Mouse (Mus musculus): Measurements from ENCODE around the gene Paf1. TPM values are rescaled to one million over a fixed set of nuclear protein-coding genes. Genes with fewer than 3 reads are reported as not detected.

Paf1 gene
- 136 TPM for polyA plus RNA-seq (2017; shearing (Covaris generic))

DNA sequence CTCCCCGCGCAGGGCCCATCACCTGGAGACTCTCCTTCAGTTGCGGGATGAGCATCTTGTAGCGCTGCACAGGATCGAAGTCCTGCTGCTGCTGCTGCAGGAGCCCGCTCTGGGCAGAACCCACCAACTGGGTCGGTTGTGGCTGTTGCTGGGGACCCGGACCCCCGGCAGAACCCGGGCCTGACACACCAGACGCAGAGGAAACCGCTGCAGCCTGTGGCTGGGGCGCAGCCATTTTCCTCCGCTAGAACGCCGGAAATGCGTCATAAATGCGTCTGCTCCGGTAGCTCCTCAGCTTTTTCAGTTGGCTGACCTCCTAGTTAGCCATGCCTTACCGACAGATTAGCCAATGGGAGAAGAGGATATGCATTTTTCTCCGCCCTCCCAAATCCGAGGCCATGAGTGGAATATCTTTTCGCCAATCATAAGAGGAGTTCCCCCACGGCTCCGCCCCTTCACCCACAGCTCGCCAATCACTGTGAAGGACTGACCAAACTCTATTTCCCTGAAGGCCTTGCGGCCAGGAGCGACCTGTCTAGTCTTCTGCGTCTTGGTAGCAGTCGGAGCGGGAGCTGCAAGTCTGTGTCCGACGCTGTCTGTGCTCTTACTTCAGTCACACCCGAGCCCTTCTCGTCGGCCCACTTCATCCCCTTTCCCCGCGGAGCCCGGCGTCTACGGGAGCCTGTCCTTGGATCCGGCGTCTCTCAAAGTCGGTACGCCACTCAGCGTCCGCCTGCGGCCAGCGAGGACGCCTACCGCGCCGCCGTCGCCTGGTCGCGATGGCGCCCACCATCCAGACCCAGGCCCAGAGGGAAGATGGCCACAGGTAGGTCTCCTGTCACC lies at the start of gene Paf1, which contains the start of gene Med29:
Paf1 (plus strand) TSS at position 523 of the 843 bp plus-strand sequence.
Med29 (minus strand) TSS at position 280 of the 843 bp plus-strand sequence.

GRCm38 (mm10) chr7:28350155-28350883 lies 42.4 kb upstream of the Paf1 start, which contains the start of gene Rps16:
TSS of gene Rps16 (plus strand) at chr7:28350652.

DNA sequence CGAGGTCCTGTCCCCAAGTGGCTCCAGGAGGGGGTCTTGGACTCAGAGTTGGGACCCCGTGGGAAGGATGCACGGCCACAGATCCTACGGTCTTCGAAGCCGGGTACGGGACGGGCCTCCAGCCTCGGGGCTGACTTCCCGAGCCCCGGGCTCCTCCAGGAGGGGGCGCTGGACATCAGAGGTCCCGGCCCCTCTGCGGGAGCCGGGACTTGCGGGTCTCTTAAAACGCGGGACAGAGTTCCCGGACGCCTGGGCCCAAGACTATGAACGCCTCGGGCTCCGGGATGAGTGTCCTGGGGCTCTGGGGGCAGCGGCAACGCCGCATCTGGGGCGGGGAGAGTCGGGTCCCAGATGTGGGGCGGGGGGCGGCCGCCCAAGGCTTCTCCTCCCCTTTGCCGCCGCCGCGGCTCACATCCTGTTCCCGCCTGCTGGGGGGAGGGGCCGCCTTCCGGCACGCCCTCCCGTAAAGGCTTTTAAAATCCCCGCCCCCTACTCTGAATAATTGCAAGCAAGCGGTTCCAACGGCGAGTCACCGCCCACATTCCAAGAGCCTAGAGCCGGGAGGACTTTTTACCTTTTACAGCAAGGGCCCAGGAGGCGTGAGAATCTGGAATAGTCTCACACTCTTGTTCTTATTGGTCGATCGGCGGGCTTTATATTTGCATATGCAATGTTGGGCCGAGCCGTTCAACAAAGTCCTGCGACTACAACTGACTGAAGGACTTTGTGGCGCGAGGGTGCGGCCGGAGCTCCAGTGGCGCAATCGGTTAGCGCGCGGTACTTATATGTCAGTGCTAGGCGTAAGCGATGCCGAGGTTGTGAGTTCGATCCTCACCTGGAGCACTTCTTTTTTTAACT lies 20.3 kb upstream of the Paf1 start, which contains the start of gene Plekhg2:
Plekhg2 (minus strand) TSS at position 349 of the 858 bp plus-strand sequence.

DNA sequence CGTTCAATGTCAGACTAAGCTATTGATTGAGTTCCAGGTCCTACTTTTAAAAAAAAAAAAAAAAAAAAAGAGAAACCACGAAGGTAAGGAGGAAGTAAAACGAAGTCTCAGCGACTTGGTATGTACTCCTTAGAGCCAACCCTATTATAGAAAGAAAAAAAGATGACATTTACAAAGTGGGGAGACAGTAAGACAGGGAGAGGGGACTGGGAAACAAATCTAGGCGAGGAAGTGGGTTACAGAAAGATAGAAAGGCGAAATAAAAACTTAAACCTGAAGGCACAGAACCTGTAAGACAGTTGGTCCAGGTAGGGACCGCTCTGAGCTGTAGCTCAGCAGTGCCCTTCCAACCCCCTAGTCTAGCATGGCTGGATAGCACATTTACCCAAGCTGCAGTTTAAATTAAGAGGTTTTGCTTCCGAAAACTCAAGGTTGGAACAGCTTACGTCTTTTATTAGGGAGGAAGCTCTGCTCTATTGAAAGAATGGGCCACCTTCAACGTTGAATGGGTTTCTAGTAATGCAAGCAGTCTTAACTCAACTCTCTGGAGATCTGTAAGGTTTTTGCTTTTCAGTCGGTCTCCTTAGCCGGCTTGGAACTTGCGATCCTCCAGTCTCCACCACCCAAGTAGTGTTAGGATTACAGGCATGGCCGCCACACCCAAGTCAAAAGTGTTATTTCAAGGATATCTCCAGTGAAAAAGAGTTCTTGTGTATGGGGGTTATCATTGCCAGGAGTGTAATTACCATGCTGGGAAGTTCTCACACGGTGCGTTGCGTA lies 12.3 kb upstream of the Paf1 start, which contains the start of gene Zfp36:
Zfp36 (minus strand) TSS at position 17 of the 780 bp plus-strand sequence.

GRCm38 (mm10) chr7:28436932-28437570 lies 44.3 kb downstream of the Paf1 start, which contains the start of gene Gmfg:
TSS of gene Gmfg (plus strand) at chr7:28437447.

Other genes starting within 250 kb of the Paf1 start
- 190 TPM for gene Fbl, start 223.2 kb upstream of the Paf1 start, polyA plus RNA-seq (2017; shearing (Covaris generic))
- gene Dyrk1b, start 213.5 kb upstream of the Paf1 start, polyA plus RNA-seq (2017; shearing (Covaris generic)), result 8.8 TPM
- 10.9 TPM for gene Eid2, start 125.1 kb upstream of the Paf1 start, polyA plus RNA-seq (2017; shearing (Covaris generic))
- 1.2 TPM for gene Eid2b, start 115.2 kb upstream of the Paf1 start, polyA plus RNA-seq (2017; shearing (Covaris generic))
- not detected for gene Selenov, start 101.8 kb upstream of the Paf1 start, polyA plus RNA-seq (2017; shearing (Covaris generic))
- gene Dll3, start 90.7 kb upstream of the Paf1 start, polyA plus RNA-seq (2017; shearing (Covaris generic)), result not detected
- gene Timm50, start 80.9 kb upstream of the Paf1 start, polyA plus RNA-seq (2017; shearing (Covaris generic)), result 50.0 TPM
- 178 TPM for gene Supt5, start 54.2 kb upstream of the Paf1 start, polyA plus RNA-seq (2017; shearing (Covaris generic))
- 900 TPM for gene Rps16, start 42.3 kb upstream of the Paf1 start, polyA plus RNA-seq (2017; shearing (Covaris generic))
- 31.8 TPM for gene Plekhg2, start 20.4 kb upstream of the Paf1 start, polyA plus RNA-seq (2017; shearing (Covaris generic))
- 618 TPM for gene Zfp36, start 12.7 kb upstream of the Paf1 start, polyA plus RNA-seq (2017; shearing (Covaris generic))
- gene Med29, start 243 bp upstream of the Paf1 start, polyA plus RNA-seq (2017; shearing (Covaris generic)), result 18.6 TPM
- 536 TPM for gene Gmfg, start 44.5 kb downstream of the Paf1 start, polyA plus RNA-seq (2017; shearing (Covaris generic))
- gene Lrfn1, start 59.0 kb downstream of the Paf1 start, polyA plus RNA-seq (2017; shearing (Covaris generic)), result 1.8 TPM
- not detected for gene Ifnl2, start 117.5 kb downstream of the Paf1 start, polyA plus RNA-seq (2017; shearing (Covaris generic))
- not detected for gene Ifnl3, start 129.9 kb downstream of the Paf1 start, polyA plus RNA-seq (2017; shearing (Covaris generic))
- not detected for gene Sycn, start 147.9 kb downstream of the Paf1 start, polyA plus RNA-seq (2017; shearing (Covaris generic))
- 1.3 TPM for gene Nccrp1, start 154.3 kb downstream of the Paf1 start, polyA plus RNA-seq (2017; shearing (Covaris generic))
- gene Samd4b, start 205.2 kb downstream of the Paf1 start, polyA plus RNA-seq (2017; shearing (Covaris generic)), result 82.1 TPM
- 8.1 TPM for gene Pak4, start 205.2 kb downstream of the Paf1 start, polyA plus RNA-seq (2017; shearing (Covaris generic))
- gene Acp7, start 238.4 kb downstream of the Paf1 start, polyA plus RNA-seq (2017; shearing (Covaris generic)), result not detected

All from effector memory CD4-positive, alpha-beta T cell, adult 5 months (primary cell).